ENCODE assay signal across 20 mouse cellular contexts in genomic region chr2:57424879-57425278, GRCm38 (mm10).
DNase-seq lines count a peak whose midpoint lies in the region; ATAC-seq and TF ChIP-seq lines count a peak whose summit lies in the region.
"Had no signal": no experiment of that assay in that cellular context is flagged by ENCODE, and none has a peak within 500 bp of the region (broad histone marks: within the 10 kb centered on the region; RNA-seq: fewer than 3 reads in every experiment).

No protein-coding gene starts in this region.

- H3K27me3 ChIP-seq in CH12.LX (replicated peaks), result no peaks in the 10 kb centered on the region
- H3K27me3 ChIP-seq: embryonic facial prominence, embryonic 13.5 days; forebrain, embryonic 13.5 days; forebrain, embryonic 15.5 days; Patski had no signal

- peak; percentile 7 for DNase-seq in adrenal gland, postnatal 14 days
- DNase-seq in adrenal gland, adult 2 months, result no peak
- no peak for DNase-seq in CH12.LX (ENCODE audit: extremely low read depth)
- no peak for DNase-seq in right cerebral cortex, postnatal 25 days
- DNase-seq in thymus, postnatal 25 days, result no peak
- DNase-seq: adrenal gland, postnatal 36 days; cerebellum, adult 11-12 months; cerebellum, adult 2 months; cerebellum, adult 9-10 months; cerebellum, postnatal 10 days; cerebellum, postnatal 25 days; forebrain, postnatal 0 days had no signal

- no peak; the same call in 1 of the 2 replicates for TF ChIP-seq RAD21 in CH12.LX (IDR thresholded peaks at IDR 0.05; ENCODE audit: low read depth, low read length)

- TF ChIP-seq POLR2A in CH12.LX (IDR thresholded peaks at IDR 0.05; ENCODE audit: low read depth, low read length), result no peak

- peak overlapping the region in 1 of 3 experiments; percentile 25 for H3K4me3 ChIP-seq in CH12.LX (replicated peaks in 1 of 3; ENCODE audit: low read depth in 2 of 3, low read length in 2 of 3, poor library complexity in 1 of 3)
- H3K4me3 ChIP-seq: embryonic facial prominence, embryonic 13.5 days; forebrain, embryonic 13.5 days; forebrain, embryonic 15.5 days had no signal

- H3K4me1 ChIP-seq in CH12.LX (ENCODE audit: control insufficient read depth in 1 of 2, insufficient read depth in 2 of 2), result peaks cover 9 to 19% of the 10 kb centered on the region in 2 experiments
- H3K4me1 ChIP-seq: embryonic facial prominence, embryonic 13.5 days; forebrain, embryonic 13.5 days; forebrain, embryonic 15.5 days had no signal

- H3K79me2 ChIP-seq in CH12.LX (replicated peaks; ENCODE audit: control insufficient read depth, extremely low read depth, insufficient read depth, poor library complexity, severe bottlenecking), result no peaks in the 10 kb centered on the region

- dilution Hi-C loops in CH12.LX (cut with MboI; ENCODE audit: extremely low pct_ligation_motif_present, extremely low pct_unique_long_range_greater_than_20kb, low sequenced_read_pairs), result no loop called here

- peak overlapping the region; percentile 81 for H3K4me2 ChIP-seq in CH12.LX (ENCODE audit: insufficient read depth, low read depth, poor library complexity, severe bottlenecking)
- H3K4me2 ChIP-seq: embryonic facial prominence, embryonic 13.5 days; forebrain, embryonic 13.5 days; forebrain, embryonic 15.5 days had no signal

- no peaks in the 10 kb centered on the region for H3K9me3 ChIP-seq in CH12.LX (replicated peaks; ENCODE audit: low read length)
- H3K9me3 ChIP-seq: embryonic facial prominence, embryonic 13.5 days; forebrain, embryonic 13.5 days; forebrain, embryonic 15.5 days; G1E had no signal

- TF ChIP-seq EP300 in CH12.LX (IDR thresholded peaks at IDR 0.05; ENCODE audit: low read length), result no peak

- H3K27ac ChIP-seq in CH12.LX (ENCODE audit: insufficient read depth, low read depth), result peak overlapping the region; percentile 95
- H3K27ac ChIP-seq: embryonic facial prominence, embryonic 13.5 days; forebrain, embryonic 13.5 days; forebrain, embryonic 15.5 days had no signal

- in situ Hi-C loops in CH12.LX (cut with MboI; ENCODE audit: low pct_ligation_motif_present, low pct_unique_long_range_greater_than_20kb, low sequenced_read_pairs), result no loop called here

- ATAC-seq in granulocyte monocyte progenitor cell, adult 5-6 weeks (replicated peaks; ENCODE audit: poor library complexity, severe bottlenecking), result peak; percentile 16; the same call in 1 of the 2 replicates
- ATAC-seq in megakaryocyte-erythroid progenitor cell, adult 5-6 weeks (replicated peaks; ENCODE audit: low FRiP score, low TSS enrichment, poor library complexity, severe bottlenecking), result 0 out of 2 replicates have a peak, but pooled peaks have one; percentile 7
- ATAC-seq: activated CD4-positive, CD25-positive, alpha-beta regulatory T cell, adult 4 months; forebrain, embryonic 13.5 days; forebrain, embryonic 15.5 days; forebrain, postnatal 0 days; Patski had no signal

- H3K9ac ChIP-seq in CH12.LX (ENCODE audit: insufficient read depth, low read depth), result peak overlapping the region; percentile 50
- H3K9ac ChIP-seq: embryonic facial prominence, embryonic 13.5 days; forebrain, embryonic 13.5 days; forebrain, embryonic 15.5 days; forebrain, postnatal 0 days had no signal

- no peaks in the 10 kb centered on the region for H3K36me3 ChIP-seq in CH12.LX (replicated peaks in 1 of 2; ENCODE audit: control insufficient read depth in 1 of 2, insufficient read depth in 1 of 2, low read length in 1 of 2)
- H3K36me3 ChIP-seq: embryonic facial prominence, embryonic 13.5 days; forebrain, embryonic 15.5 days; G1E had no signal

- TF ChIP-seq CTCF in CH12.LX (conservative IDR thresholded peaks at IDR 0.05 in 1 of 2, IDR thresholded peaks at IDR 0.05 in 1 of 2; ENCODE audit: low read depth in 2 of 2, low read length in 2 of 2), result no peak

TF ChIP-seq in CH12.LX, 34 proteins besides CTCF, POLR2A, EP300 and RAD21:
- TF ChIP-seq TCF12 (IDR thresholded peaks at IDR 0.05; ENCODE audit: low read depth, low read length) (peak; percentile 81), SIN3A (IDR thresholded peaks at IDR 0.05; ENCODE audit: low read length) (no peak), BHLHE40 (IDR thresholded peaks at IDR 0.05; ENCODE audit: low read depth, low read length) (0 out of 2 replicates have a peak, but pooled peaks have one; percentile 12), IRF4 (IDR thresholded peaks at IDR 0.05; ENCODE audit: low read depth, low read length) (peak; percentile 21; the same call in 1 of the 2 replicates), JUN (IDR thresholded peaks at IDR 0.05; ENCODE audit: insufficient read depth, low read depth, low read length) (no peak), ETS1 (conservative IDR thresholded peaks at IDR 0.05; ENCODE audit: low read depth, low read length) (peak; percentile 30; the same call in 1 of the 2 replicates)
TF ChIP-seq in CH12.LX: peak in this region for 4.
